Mouse (Mus musculus) cerebellum, adult 2 months (tissue): ENCODE measurements around the gene Zbtb2.

Experiments used
- CTCF ChIP-seq: fragments of 200-500 bp; IDR thresholded peaks from 2 replicates; pipeline ENCODE4 v1.5.1; 2011; ENCODE audit warnings: low read depth, mild to moderate bottlenecking, control low read depth, low read length, moderate library complexity, borderline replicate concordance; ENCODE audit not compliant: insufficient read depth
- POLR2A ChIP-seq: fragments of 200-500 bp; IDR thresholded peaks from 2 replicates; pipeline ENCODE4 v1.6.1; 2011; ENCODE audit warnings: low read length, control low read depth, borderline replicate concordance; ENCODE audit not compliant: insufficient read depth

DNA sequence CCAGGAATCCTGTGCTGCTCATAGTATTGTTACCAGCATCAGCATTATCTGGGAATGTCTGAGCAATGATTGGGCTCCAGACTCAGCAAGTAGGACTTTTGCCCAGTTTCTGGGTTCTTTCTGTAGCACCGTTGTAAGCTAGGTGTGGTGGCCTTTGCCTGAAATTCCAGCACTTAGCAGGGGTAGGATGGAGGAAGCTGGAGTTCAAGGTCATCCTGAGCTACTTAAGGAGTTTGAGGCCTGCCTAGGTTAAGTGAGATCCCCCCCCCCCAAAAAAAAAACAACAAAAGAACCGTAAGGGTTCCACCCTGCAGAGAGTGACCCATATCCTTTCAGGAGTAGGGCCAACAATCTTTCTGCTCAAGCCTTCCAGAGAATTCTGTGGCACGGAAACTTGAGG, 23.3 kb downstream of the Zbtb2 start:
- TF ChIP-seq POLR2A (no peak), CTCF (no peak)
